Mouse (Mus musculus) kidney, postnatal 10 days (tissue): ENCODE data around the gene Ap4e1.

Experiments used
- DNase-seq: peaks from one replicate; pipeline ENCODE4 v3.0.0; 2021; ENCODE audit warnings: mixed read lengths

The Ap4e1 gene

DNA sequence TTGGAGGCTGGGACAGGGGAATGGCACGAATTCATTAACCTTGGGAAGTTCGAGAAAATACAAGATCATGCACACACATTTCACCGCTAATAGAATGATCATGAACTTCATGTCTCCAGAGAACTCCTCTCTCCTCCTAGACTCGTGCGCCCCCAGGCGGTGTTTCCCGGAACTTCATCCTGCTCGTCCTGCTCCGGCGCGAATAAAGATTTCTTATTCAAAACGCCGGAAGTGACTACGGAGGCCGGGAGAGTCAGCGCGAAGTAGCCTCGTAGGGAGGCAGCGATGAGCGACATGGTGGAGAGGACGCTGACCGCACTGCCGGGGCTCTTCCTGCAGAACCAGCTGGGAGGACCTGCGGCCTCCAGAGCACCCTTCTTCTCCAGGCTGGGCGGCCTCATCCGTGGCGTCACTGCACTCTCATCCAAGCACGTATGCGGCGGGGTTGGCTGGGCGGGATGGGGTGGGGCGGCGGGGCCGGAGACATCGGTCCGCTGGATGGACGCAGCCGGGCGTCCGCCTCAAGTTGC is at the start of gene Ap4e1:
Gene Ap4e1, plus strand, starts transcription at position 249 of the 530 bp plus-strand sequence.
- DNase-seq = peak; percentile 97

GRCm38 (mm10) chr2:126961696-126962095 is 46.8 kb upstream of the Ap4e1 start:
- no peak for DNase-seq

GRCm38 (mm10) chr2:126977428-126977827 is 31.1 kb upstream of the Ap4e1 start:
- DNase-seq = no peak

GRCm38 (mm10) chr2:126983221-126983620 is 25.3 kb upstream of the Ap4e1 start:
- no peak for DNase-seq

DNA sequence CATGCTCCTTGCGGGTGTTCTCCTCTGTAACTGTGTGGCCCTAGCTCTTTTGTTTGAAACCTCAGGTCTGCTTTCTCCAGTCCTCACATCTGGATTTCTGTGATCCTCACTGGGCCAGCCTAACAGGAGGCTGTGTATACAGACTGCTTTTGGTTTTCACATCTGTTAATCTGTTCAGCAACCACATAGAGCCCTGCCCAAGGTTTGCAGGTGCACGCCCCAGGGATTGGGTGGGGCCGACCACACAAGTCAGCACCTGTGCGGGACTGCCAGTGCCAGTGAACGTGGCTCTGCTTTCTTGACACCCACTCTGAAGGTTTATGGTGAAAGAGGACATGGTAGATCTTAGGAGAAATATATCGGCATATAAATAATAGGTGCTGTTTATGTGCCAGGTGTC is 18.6 kb upstream of the Ap4e1 start:
- DNase-seq = no peak

DNA sequence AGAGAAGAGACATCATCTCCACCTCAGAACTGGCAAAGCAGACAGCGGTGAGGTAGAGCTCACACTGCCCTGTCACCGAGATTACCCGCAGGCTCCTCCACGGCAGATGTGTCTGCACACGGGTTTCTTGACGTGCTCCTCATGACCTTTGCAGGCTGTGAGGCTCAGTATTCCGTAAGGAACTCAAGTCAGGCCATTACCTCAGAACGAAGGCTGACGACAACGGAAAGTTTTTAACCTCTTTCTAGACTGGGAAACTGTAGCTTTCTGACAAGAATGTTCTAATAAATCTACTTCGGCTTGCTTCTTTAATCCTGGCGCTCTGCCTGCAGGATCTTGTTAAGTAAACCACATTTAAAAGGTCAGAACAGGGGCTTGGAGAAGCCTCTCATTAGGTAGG is 15.8 kb upstream of the Ap4e1 start:
- DNase-seq = no peak

DNA sequence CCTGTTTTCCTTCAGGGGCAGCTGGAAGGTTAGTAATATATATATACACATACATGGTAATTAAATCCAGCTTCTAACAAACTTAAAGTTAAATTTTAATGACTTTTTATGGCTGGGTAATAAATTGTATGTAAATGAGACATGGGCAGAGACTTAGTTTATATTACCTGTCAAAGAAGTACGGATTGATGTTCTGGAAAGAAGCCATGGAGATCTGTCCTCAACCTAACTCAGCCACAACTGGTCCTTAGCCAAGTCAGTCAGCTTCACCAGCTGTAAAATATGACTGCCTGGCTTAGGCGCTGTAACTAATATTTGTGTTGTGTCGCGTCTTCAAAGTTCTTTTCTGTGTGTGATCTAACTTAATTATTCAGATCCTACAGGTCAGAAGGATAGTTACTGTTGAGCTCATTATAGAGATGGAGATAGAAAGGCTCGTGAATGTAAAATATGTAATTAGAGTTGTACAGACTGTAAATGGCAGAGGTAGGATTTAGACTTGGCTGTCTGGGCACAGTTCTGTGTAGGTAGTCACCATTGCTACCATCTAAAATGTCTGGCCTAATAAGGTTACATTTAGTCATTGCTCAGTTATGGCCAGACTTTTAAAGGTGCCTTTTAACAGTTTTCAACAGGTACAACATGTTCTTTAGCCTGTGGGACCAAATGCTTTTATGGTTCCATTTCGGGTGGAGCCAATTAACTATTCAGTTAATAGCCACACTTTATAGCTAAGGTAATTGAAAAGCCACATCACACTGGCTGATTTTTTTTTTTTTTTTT is 13.9 kb upstream of the Ap4e1 start:
- DNase-seq = peak; percentile 25

DNA sequence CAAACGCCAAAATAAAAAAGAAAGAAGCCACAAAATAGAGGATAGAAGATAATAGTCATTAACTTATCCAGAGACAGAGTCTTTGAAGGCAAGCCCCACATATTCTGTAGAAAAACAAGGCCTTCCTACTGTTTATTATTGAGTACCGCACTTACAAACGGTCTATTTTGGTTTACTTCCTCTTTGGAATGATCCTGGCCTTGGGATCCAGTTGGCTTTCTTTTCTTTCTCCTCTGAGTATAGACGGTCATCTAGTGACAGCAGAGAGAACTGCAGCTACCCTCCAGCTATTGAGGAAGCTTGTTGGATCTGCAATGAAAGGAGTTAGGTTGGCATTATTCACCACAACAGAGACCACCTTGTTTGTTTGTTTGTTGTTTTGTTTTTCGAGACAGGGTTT is 11.8 kb upstream of the Ap4e1 start:
- peak; percentile 78 for DNase-seq

DNA sequence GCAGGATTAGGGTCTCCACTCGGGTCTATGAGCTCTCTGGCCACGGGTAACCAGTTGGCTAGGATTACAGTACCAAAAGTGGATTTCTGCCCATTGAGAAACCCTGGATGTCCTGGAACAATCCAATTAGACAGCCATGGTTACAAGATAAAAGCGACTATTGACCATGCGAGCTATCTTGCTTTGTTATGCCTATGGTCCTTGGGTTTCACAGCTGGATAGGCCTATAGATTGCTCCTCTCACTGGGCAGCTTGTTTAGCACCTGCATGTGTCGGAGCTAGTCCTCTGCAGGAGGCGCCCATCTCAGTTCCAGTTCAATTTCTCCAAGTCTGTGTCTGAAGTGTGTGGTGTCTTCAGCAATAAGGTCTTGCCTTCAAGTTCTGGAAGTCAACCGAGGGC is 10.3 kb upstream of the Ap4e1 start:
- no peak for DNase-seq

- DNase-seq = no peak
These were observed 7.9 kb upstream of the Ap4e1 start for GRCm38 (mm10) chr2:127000406-127001324.

- no peak for DNase-seq
These were observed 4.5 kb upstream of the Ap4e1 start for GRCm38 (mm10) chr2:127004046-127004445.

- DNase-seq = peak; percentile 77
These were observed 1.7 kb upstream of the Ap4e1 start for GRCm38 (mm10) chr2:127006634-127007370.

DNA sequence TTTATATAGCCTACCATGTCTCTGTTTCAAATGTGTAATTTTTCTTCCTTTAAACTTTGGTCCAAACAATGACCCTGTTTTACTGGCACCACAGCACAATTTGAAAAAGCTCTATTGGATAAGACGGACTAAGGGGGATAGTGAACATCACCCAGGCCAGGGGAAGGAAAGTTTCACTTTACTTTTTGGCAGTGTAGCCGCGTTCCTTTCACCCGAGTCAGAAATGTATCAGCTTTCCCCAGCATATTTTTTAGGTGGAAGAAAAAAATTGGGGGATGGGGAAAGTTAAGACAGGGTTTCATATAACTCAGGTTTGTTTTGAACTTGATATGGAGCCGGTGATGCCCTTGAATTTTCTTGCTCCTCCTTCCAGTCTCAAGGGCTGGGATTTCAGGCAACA is 1.0 kb upstream of the Ap4e1 start:
- no peak for DNase-seq

DNA sequence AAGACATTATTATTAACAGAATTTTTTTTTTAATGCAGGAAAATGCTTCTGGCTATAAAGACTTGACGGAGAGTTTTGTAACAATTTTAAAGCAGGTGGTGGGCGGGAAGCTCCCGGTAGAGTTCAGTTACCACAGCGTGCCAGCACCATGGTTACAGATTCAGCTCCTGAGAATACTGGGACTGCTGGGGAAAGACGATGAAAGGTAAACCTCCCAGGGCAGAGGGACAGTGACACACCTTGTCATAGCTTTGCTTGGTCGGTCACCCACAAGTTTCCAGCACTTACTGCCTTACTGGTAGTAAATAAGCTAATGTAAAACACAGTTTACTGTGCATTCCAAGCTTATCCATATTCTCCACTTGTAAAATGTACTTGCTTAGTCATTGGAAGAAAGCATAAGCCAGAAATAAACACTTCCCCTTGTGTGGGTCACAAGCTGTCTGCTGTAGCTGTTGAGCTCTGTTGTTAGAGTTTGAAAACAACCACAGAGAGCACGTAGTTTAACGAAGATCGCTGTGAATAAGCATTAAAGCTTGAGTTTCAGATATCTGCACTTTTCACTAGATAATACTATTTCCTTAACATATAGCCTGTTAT is 26.6 kb downstream of the Ap4e1 start:
- no peak for DNase-seq

- no peak for DNase-seq
These were observed 28.8 kb downstream of the Ap4e1 start for GRCm38 (mm10) chr2:127037299-127037698.

DNA sequence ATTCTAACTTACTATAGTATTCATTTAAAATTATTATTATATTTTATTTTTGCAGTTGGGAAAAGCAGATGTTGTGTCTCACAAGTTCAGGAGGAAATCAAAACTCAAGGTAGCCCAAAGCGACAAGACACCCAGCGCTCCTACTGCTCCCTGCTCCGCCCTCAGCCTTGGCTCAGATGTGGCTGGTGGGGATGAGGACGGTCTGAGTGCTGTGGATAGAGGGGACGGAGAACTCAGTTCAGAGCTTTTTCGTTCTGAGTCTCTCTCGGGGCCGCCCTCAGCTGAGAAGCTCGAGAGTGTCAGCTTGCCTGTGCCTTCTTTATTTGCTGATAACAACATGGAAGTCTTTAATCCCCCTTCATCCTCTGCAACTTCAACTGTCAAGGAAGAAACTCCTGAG is 53.0 kb downstream of the Ap4e1 start:
- DNase-seq = no peak

- DNase-seq = no peak
These were observed 60.3 kb downstream of the Ap4e1 start for GRCm38 (mm10) chr2:127068806-127069205.

GRCm38 (mm10) chr2:127069781-127070434 is 61.4 kb downstream of the Ap4e1 start:
- no peak for DNase-seq

GRCm38 (mm10) chr2:127070435-127070841 is 61.9 kb downstream of the Ap4e1 start, which contains the start of gene Blvra:
Gene Blvra (plus strand): TSS chr2:127070665.
- DNase-seq = peak; percentile 94

DNA sequence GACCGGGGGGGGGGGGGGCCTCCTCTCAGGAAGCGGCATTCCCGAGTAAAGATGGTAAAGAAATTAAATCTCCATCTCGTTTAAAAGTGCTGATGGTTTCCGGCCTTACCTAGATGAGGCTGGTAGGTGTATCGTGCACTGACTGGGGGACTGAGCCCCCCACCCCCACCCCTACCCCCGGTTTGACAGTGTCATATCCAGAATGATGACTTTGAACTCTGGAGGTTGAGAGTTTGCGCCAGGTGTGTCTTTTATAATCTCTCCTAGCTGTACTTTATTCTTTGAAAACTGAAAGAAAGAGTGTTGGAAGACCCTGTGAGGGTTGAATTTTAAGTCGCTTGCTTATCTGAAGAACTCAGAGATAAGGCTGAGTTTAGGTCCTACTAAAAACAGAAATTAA is 62.4 kb downstream of the Ap4e1 start:
- no peak for DNase-seq

GRCm38 (mm10) chr2:127074116-127074515 is 65.6 kb downstream of the Ap4e1 start:
- DNase-seq = no peak

GRCm38 (mm10) chr2:127077611-127078010 is 69.1 kb downstream of the Ap4e1 start:
- DNase-seq = no peak
